Mouse (Mus musculus): ENCODE measurements at regions not wholly inside any gene's neighbourhood (a gene's known extent, or its start where the extent isn't known, plus 50 kb on each side); places are given as distances from the start of the nearest gene placed in this dataset.

GRCm38 (mm10) chr15:97125836-97126822 is 70.4 kb upstream of the Slc38a4 start:
- DNase-seq = no peak

- DNase-seq = peak; percentile 26
Observed at GRCm38 (mm10) chr15:97122263-97122662, 66.5 kb upstream of the Slc38a4 start.

GRCm38 (mm10) chr15:97112452-97113200 is 56.9 kb upstream of the Slc38a4 start:
- DNase-seq = no peak

- no peak for DNase-seq
Observed at GRCm38 (mm10) chr15:97111320-97112192, 55.8 kb upstream of the Slc38a4 start.

GRCm38 (mm10) chr15:97107779-97108178 is 52.0 kb upstream of the Slc38a4 start:
- DNase-seq = no peak

GRCm38 (mm10) chr15:97106556-97106955 is 50.8 kb upstream of the Slc38a4 start:
- DNase-seq = no peak
